In the genomic region with DNA sequence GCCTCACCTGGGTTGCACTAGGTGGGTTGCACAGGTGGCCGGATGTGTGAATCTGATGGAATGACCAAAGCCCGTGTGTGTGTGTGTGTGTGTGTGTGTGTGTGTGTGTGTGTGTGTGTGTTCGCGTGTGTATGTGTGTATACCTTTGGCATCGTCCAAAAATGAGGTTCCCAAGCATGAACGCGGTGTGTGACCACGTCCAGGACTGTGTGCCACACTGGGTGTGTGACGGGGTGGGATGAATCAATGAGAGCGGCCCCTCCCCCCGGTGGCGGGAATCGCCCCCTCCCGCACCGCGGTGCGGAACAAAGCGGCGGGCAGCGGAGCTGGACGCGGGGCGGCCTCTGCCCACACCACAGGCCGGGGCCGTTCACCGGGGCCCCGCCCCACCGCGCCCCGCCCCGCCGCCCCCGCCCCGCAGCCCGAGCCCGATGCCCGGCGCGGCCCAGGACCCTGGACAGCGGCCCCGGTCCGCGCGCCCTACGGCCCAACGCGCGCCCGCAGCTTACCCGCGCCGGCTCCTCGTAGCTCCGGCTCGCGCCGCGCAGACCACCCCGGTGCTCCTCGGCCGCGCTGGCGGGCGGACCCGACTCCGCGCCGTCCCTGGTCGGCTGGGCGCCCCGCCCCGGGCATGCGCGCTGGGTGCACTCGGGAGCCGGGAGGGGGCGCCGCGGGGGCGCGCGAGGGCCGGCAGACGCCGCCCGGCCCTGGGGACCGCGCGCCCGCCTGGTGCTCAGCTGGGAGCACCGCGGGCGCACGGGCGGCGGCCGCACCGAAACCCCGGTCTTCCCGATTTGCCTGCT, we compare ENCODE assay signal across 9 mouse cellular contexts. TPM values are rescaled to one million over a fixed set of nuclear protein-coding genes. Genes with fewer than 3 reads are reported as not detected.
A peak's percentile ranks its signal among the peaks of the same experiment; 100 is the strongest.
DNase-seq lines count a peak whose midpoint lies in the region; ATAC-seq and TF ChIP-seq lines count a peak whose summit lies in the region.
"Had no signal": no experiment of that assay in that cellular context is flagged by ENCODE, and none has a peak within 500 bp of the region (broad histone marks: within the 10 kb centered on the region; RNA-seq: fewer than 3 reads in every experiment).

No protein-coding gene starts in this region.

- H3K4me2 ChIP-seq in lung, embryonic 15.5 days = peak overlapping the region; percentile 93
- peak overlapping the region; percentile 92 for H3K4me2 ChIP-seq in embryonic facial prominence, embryonic 14.5 days (ENCODE audit: low read depth, low read length)
- peak overlapping the region; percentile 87 for H3K4me2 ChIP-seq in intestine, embryonic 14.5 days (ENCODE audit: low read length)

- no peak for TF ChIP-seq CTCF in brain, embryonic 14.5 days (IDR thresholded peaks at IDR 0.05; ENCODE audit: borderline replicate concordance, extremely low read depth, insufficient read depth, insufficient read length)

- no peak overlapping the region for H3K9ac ChIP-seq in lung, embryonic 15.5 days
- peak overlapping the region; percentile 46 for H3K9ac ChIP-seq in embryonic facial prominence, embryonic 14.5 days (ENCODE audit: low read depth, low read length)
- H3K9ac ChIP-seq in intestine, embryonic 14.5 days (ENCODE audit: low read length) = no peak overlapping the region

- H3K4me1 ChIP-seq in lung, embryonic 15.5 days = peaks cover 10% of the 10 kb centered on the region
- peaks cover 10% of the 10 kb centered on the region for H3K4me1 ChIP-seq in embryonic facial prominence, embryonic 14.5 days (ENCODE audit: control insufficient read depth, insufficient read depth, low read length)
- 0 out of 2 replicates have a peak, but pooled peaks cover 4% of the 10 kb centered on the region for H3K4me1 ChIP-seq in intestine, embryonic 14.5 days (replicated peaks; ENCODE audit: control insufficient read depth, insufficient read depth, low read length)

- WGBS in lung, embryonic 15.5 days = 1% methylated on average over 48 of the region's 100 CpGs
- 9% methylated on average over 4 of the region's 100 CpGs for WGBS in embryonic facial prominence, embryonic 14.5 days
- 3% methylated on average over 48 of the region's 100 CpGs for WGBS in intestine, embryonic 14.5 days

- DNase-seq in lung, adult 18-20 months = no peak
- peak; percentile 90 for DNase-seq in brain, embryonic 14.5 days (ENCODE audit: low read depth)
- DNase-seq in embryonic facial prominence, embryonic 14.5 days (ENCODE audit: low spot score) = peak; percentile 69
- peak; percentile 60 for DNase-seq in intestine, embryonic 14.5 days (ENCODE audit: low spot score)
- peak; percentile 25 for DNase-seq in lung, postnatal 10 days
- DNase-seq in right cerebral cortex, postnatal 25 days = peak; percentile 84
- DNase-seq in gastrocnemius, postnatal 36 days = no peak

- peak; percentile 86; the same call in 1 of the 2 replicates for TF ChIP-seq POLR2A in brain, embryonic 14.5 days (IDR thresholded peaks at IDR 0.05; ENCODE audit: borderline replicate concordance, extremely low read depth, insufficient read depth, insufficient read length, poor library complexity, severe bottlenecking)

- intact Hi-C loops in gastrocnemius, postnatal 36 days (cut with DNase I) = no loop called here

- H3K27me3 ChIP-seq in lung, embryonic 15.5 days = peaks cover 46% of the 10 kb centered on the region
- H3K27me3 ChIP-seq in embryonic facial prominence, embryonic 14.5 days (replicated peaks; ENCODE audit: control insufficient read depth, insufficient read depth, low read length) = peaks cover 33% of the 10 kb centered on the region
- H3K27me3 ChIP-seq in intestine, embryonic 14.5 days (replicated peaks; ENCODE audit: control insufficient read depth, insufficient read depth, low read length) = peaks cover 29% of the 10 kb centered on the region

- ATAC-seq in lung, embryonic 15.5 days (ENCODE audit: borderline replicate concordance, extremely low read depth, low FRiP score, low TSS enrichment) = peak; percentile 71
- peak; percentile 87 for ATAC-seq in embryonic facial prominence, embryonic 14.5 days (ENCODE audit: low read depth)
- peak; percentile 83 for ATAC-seq in intestine, embryonic 14.5 days (replicated peaks; ENCODE audit: low FRiP score, low TSS enrichment, low read depth)

- H3K36me3 ChIP-seq in lung, embryonic 15.5 days = no peaks in the 10 kb centered on the region
- H3K36me3 ChIP-seq in embryonic facial prominence, embryonic 14.5 days (ENCODE audit: control insufficient read depth, insufficient read depth, low read length) = no peaks in the 10 kb centered on the region
- no peaks in the 10 kb centered on the region for H3K36me3 ChIP-seq in intestine, embryonic 14.5 days (ENCODE audit: control insufficient read depth, insufficient read depth, low read length)

- no peak overlapping the region for H3K27ac ChIP-seq in lung, embryonic 15.5 days
- H3K27ac ChIP-seq in embryonic facial prominence, embryonic 14.5 days (replicated peaks; ENCODE audit: low read depth, low read length) = no peak overlapping the region
- no peak overlapping the region for H3K27ac ChIP-seq in intestine, embryonic 14.5 days (ENCODE audit: low read depth)
- H3K27ac ChIP-seq: macrophage had no signal

- no peaks in the 10 kb centered on the region for H3K9me3 ChIP-seq in lung, embryonic 15.5 days
- no peaks in the 10 kb centered on the region for H3K9me3 ChIP-seq in embryonic facial prominence, embryonic 14.5 days (ENCODE audit: control insufficient read depth, low read length)
- H3K9me3 ChIP-seq in intestine, embryonic 14.5 days (ENCODE audit: control insufficient read depth, low read length) = no peaks in the 10 kb centered on the region

- H3K4me3 ChIP-seq in lung, embryonic 15.5 days = peak overlapping the region; percentile 55
- peak overlapping the region; percentile 54 for H3K4me3 ChIP-seq in embryonic facial prominence, embryonic 14.5 days (ENCODE audit: low read depth, low read length)
- H3K4me3 ChIP-seq in intestine, embryonic 14.5 days (ENCODE audit: low read depth, low read length) = peak overlapping the region; percentile 46

RNA-seq across cellular contexts. Expression of gene Gprin1, which starts 0.4 kb away (rescaled TPM):
- polyA plus RNA-seq in lung, embryonic 15.5 days (2015; fragmentation: Nextera tagmentation; extraction: Ambion mirVana) = 0.24 and 0.42 TPM in 2 replicates
- 77.7 and 109 TPM in 2 replicates for polyA plus RNA-seq in brain, embryonic 14.5 days (2012; rRNA removed)
- 1.4 TPM in 2 replicates for polyA plus RNA-seq in embryonic facial prominence, embryonic 14.5 days (2014; fragmentation: Nextera tagmentation; extraction: Ambion mirVana)
- polyA plus RNA-seq in intestine, embryonic 14.5 days (2014; fragmentation: Nextera tagmentation; extraction: Ambion mirVana) = 0.60 and 0.81 TPM in 2 replicates
- total RNA-seq in gastrocnemius, postnatal 36 days (2021) = not detected
- polyA plus RNA-seq: macrophage had no signal

RNA-seq across cellular contexts. Expression of gene Sncb, which starts 17.1 kb away (rescaled TPM):
- 0.21 TPM in 1 of 2 replicates, not detected in the other for polyA plus RNA-seq in lung, embryonic 15.5 days (2015; fragmentation: Nextera tagmentation; extraction: Ambion mirVana)
- polyA plus RNA-seq in brain, embryonic 14.5 days (2012; rRNA removed) = 45.8 and 73.6 TPM in 2 replicates
- polyA plus RNA-seq in embryonic facial prominence, embryonic 14.5 days (2014; fragmentation: Nextera tagmentation; extraction: Ambion mirVana) = 0.90 and 1.3 TPM in 2 replicates
- polyA plus RNA-seq in intestine, embryonic 14.5 days (2014; fragmentation: Nextera tagmentation; extraction: Ambion mirVana) = 0.18 and 0.43 TPM in 2 replicates
- total RNA-seq in gastrocnemius, postnatal 36 days (2021) = not detected
- polyA plus RNA-seq: macrophage had no signal

RNA-seq across cellular contexts. Expression of gene Eif4e1b, which starts 34.5 kb away (rescaled TPM):
- not detected in 2 replicates for polyA plus RNA-seq in lung, embryonic 15.5 days (2015; fragmentation: Nextera tagmentation; extraction: Ambion mirVana)
- not detected in 2 replicates for polyA plus RNA-seq in brain, embryonic 14.5 days (2012; rRNA removed)
- not detected in 2 replicates for polyA plus RNA-seq in embryonic facial prominence, embryonic 14.5 days (2014; fragmentation: Nextera tagmentation; extraction: Ambion mirVana)
- not detected in 2 replicates for polyA plus RNA-seq in intestine, embryonic 14.5 days (2014; fragmentation: Nextera tagmentation; extraction: Ambion mirVana)
- total RNA-seq in gastrocnemius, postnatal 36 days (2021) = not detected
- polyA plus RNA-seq: macrophage had no signal

RNA-seq across cellular contexts. Expression of gene Tspan17, which starts 39.9 kb away (rescaled TPM):
- polyA plus RNA-seq in lung, embryonic 15.5 days (2015; fragmentation: Nextera tagmentation; extraction: Ambion mirVana) = 17.0 and 18.1 TPM in 2 replicates
- polyA plus RNA-seq in brain, embryonic 14.5 days (2012; rRNA removed) = 14.4 and 23.1 TPM in 2 replicates
- polyA plus RNA-seq in embryonic facial prominence, embryonic 14.5 days (2014; fragmentation: Nextera tagmentation; extraction: Ambion mirVana) = 8.9 and 13.0 TPM in 2 replicates
- 9.4 and 10.0 TPM in 2 replicates for polyA plus RNA-seq in intestine, embryonic 14.5 days (2014; fragmentation: Nextera tagmentation; extraction: Ambion mirVana)
- total RNA-seq in gastrocnemius, postnatal 36 days (2021) = 10 to 100 TPM; 16.3 to 23.4 TPM

RNA-seq across cellular contexts. Expression of gene Cdhr2, which starts 48.0 kb away (rescaled TPM):
- polyA plus RNA-seq in lung, embryonic 15.5 days (2015; fragmentation: Nextera tagmentation; extraction: Ambion mirVana) = 0.10 and 0.13 TPM in 2 replicates
- 0.05 and 0.16 TPM in 2 replicates for polyA plus RNA-seq in brain, embryonic 14.5 days (2012; rRNA removed)
- polyA plus RNA-seq in embryonic facial prominence, embryonic 14.5 days (2014; fragmentation: Nextera tagmentation; extraction: Ambion mirVana) = 0.04 TPM in 1 of 2 replicates, not detected in the other
- polyA plus RNA-seq in intestine, embryonic 14.5 days (2014; fragmentation: Nextera tagmentation; extraction: Ambion mirVana) = 8.9 and 11.8 TPM in 2 replicates
- total RNA-seq in gastrocnemius, postnatal 36 days (2021) = not detected
- polyA plus RNA-seq: macrophage had no signal

Comparison
In these comparisons a context has a peak if more than half of its experiments do, and no peak if none do; other contexts are left out.
1. DNase-seq: peak in brain, embryonic 14.5 days (single experiment), embryonic facial prominence, embryonic 14.5 days (single experiment), intestine, embryonic 14.5 days (single experiment), lung, postnatal 10 days (single experiment) and right cerebral cortex, postnatal 25 days (single experiment); none in lung, adult 18-20 months (0 of 2) and gastrocnemius, postnatal 36 days (0 of 2).
2. RNA of gene Gprin1, which starts 0.4 kb away (polyA plus RNA-seq): 77.7 to 109 TPM in brain, embryonic 14.5 days; 1.4 TPM in embryonic facial prominence, embryonic 14.5 days, 0.60 to 0.81 TPM in intestine, embryonic 14.5 days and 0.24 to 0.42 TPM in lung, embryonic 15.5 days; every median in the first group is over 10 times any median in the second.
3. RNA of gene Sncb, which starts 17.1 kb away (polyA plus RNA-seq): 45.8 to 73.6 TPM in brain, embryonic 14.5 days; 0.90 to 1.3 TPM in embryonic facial prominence, embryonic 14.5 days, 0.21 TPM in lung, embryonic 15.5 days and 0.18 to 0.43 TPM in intestine, embryonic 14.5 days; every median in the first group is over 10 times any median in the second.
4. Peak in every context shown above with its lines, with median percentiles within 50 percentile points of each other: ATAC-seq, H3K4me2 ChIP-seq and H3K4me3 ChIP-seq.